Mouse (Mus musculus) frontal cortex, postnatal 36 days (tissue): ENCODE measurements around the gene Ubash3b.

Source experiments
- DNase-seq, 2 experiments: peaks; one replicate each; pipeline ENCODE4 v3.0.0; 2022; ENCODE audit warnings: low spot score in 2 of 2

The Ubash3b gene

GRCm38 (mm10) chr9:41168206-41168605, 6.7 kb upstream of the Ubash3b start:
- no peak for DNase-seq

DNA sequence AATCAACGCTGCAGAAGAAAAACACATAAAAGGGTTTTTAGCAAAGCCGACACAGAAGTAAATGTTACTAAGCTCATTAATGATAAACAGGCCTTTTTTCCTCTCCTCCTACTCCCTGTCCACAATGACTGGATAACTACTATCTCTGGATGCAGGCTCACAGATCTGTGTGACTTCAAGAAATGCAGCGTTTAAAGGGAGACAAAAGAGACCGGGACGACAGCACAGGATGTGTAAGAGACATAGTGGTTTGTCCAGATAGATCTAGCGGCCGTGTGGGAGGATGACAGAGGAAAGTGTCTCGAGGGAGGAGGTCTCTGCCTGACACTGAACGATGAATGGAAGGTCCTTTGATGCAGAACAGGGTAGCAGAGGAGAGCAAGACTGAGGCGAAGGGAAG, 5.4 kb upstream of the Ubash3b start:
- no peak for DNase-seq

GRCm38 (mm10) chr9:41162363-41162762, 866 bp upstream of the Ubash3b start:
- no peak for DNase-seq

GRCm38 (mm10) chr9:41160536-41161176, 841 bp downstream of the Ubash3b start:
- DNase-seq = no peak

DNA sequence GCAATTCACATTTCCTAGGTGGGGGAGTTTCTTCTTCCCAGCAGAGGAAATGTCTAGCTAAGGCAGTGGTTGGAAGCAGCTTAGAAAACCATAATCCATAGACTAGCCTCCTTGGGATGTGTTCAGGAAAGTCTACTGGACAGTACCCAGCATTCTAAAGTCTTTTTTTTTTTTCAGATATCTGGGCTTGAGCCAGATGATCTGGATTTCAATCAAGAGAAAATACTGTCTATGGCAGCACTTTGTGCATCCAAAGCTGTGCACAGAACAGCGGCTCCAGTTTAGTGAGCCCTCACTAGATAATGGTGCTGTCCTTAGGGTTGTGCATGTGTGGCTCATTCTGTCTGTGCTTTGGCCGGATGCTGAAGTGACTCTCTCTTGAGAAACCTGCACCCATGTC, 2.3 kb downstream of the Ubash3b start:
- DNase-seq = no peak

GRCm38 (mm10) chr9:41157872-41158567, 3.5 kb downstream of the Ubash3b start:
- no peak for DNase-seq

DNA sequence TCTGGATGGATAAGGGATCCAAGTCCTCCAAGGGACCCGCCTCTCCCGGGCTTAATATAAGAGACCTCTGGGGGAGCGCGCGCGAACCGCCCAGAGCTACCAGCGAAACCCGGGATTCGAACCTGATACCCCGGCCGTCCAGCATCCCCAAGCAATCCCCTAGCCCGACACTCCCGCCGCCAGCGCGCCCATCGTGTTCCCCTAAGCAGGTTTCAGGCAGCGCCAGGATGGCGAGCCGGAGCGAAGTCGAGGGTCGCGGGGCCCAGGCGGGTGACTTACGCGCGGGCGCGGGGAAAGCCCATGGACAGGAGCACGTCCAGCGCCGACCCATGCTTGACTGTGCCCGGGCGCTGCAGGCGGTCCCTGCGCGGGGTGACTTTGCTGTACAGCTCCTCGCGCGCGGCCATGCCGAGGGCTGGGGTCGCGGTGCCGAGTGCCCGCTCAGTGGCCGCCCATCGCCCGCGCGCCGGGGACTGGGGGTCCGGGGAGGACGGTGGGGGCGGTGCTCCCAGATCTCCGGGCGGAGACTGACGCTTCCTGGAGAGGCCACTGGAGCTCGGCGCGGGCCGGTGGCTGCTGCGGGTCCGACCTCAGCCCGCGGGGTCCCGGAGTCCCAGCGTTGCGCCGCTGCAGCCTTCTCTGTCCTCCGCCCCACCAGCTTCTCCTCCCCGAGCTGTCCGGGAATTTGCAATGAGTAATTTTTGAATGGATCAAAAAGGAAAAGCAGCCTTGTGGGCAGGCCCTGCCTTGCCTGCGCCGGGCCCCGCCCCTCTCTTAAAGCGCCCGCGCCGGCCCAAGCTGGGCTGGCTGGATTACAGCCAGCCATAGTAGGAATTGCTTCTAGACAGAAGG, 4.3 kb downstream of the Ubash3b start:
- DNase-seq = peak; percentile 76 to 77

DNA sequence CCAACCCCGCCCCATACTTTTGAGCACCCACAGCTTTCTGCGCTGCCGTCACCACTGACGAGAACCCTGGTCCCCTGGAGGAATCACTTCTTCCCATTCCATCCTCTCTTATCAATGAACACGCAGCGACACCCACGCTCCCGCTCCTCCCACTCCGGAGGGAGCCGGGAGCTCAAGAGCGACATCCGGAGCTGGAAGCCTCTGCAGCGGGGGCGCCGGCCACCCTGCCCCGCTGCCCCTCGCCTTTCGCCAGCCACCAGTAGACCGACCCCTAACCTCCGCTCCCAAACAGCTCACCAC, 4.8 kb downstream of the Ubash3b start:
- DNase-seq = no peak

DNA sequence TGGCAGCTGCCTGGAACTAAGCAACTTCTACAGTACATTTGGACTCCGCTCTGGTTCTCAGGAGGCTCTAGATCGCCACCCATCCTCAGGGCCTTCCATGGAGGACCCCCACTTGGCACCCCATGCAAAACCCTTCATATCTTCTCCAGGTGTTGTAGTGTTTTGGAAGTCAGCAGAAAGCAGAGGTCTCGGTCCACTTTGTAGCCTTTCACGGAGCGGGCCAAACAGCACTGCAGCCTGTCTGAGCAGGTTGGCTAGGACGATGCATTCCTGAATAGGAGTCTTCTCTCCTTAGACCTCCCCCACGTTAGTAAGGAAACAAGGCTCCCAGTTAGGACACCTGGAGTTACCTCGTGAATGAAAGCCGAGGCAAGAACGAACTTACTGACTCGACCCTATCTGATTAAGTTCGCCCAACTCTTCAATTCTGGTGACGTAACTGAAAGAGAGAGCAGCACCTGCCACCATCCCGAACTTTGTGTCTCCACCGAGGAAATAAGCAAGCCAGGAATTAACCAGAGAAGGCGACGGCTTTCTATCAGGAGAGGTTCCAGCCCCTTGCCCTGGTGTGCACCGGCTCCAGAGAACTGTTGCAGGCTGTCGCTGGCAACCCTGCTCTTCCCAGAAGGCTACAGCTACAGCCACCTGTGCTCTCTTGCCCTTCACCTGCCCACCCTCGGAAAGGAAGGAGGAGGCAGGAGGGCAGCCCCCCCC, 5.3 kb downstream of the Ubash3b start:
- no peak for DNase-seq

- no peak for DNase-seq
Observed at GRCm38 (mm10) chr9:41153979-41154378, 7.5 kb downstream of the Ubash3b start.

DNA sequence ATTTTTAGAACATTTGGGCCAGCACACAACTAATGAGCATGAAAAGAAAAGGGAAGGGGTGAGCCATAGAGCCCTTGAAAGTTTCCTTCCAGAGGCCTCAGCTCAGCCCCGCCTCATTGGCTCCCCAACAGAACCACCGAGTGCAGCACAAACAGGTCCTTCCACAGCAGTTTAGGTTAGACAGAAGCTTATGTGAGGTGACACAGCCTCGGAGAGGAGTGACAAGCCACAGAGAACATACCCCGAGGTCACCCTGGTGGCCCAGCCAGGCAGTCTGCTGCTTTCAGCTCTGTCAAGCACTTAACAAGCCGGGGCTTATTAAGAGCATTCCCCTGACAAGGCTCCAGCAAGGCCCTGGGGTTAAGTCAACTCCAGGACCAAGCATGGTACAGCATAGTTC, 8.4 kb downstream of the Ubash3b start:
- no peak for DNase-seq

DNA sequence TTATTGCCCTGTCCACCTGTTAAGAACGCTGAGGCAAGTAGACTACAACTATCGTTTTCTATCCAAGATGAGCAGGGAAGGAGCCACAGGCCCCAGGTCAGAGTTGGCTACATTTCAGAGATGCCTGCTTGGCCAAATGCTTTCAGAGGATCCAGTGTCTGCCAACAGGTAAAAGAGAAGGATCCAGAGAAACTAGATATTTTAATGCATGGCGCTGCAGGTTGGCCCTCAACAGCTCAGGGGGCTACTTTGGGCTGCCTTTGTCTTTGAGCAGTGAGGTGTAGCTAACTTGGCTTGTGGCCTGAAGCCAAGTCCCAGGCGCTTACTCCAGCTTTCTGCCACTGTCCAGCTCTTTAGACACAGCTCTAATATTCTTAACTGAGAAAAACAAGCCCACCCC, 10.0 kb downstream of the Ubash3b start:
- DNase-seq = no peak

DNA sequence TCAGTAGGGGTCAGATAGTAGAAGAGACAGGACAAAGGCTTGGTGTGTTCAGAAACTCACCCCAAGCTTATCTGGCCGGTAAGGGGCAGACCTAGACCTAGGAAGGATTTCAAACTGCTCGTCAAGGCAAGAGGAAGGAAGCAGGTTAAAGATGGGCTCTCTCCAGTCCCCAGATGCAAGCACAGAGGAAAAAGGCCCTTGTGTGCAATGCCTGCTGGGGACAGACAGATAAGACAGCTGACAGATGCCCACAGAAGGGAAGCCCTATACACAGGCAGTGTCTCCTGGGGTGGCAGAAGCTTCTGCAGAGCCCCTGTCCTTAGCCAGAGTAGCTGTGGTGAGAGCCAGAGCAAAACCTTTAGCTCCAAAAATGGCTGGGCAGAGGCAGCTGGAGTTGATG, 11.6 kb downstream of the Ubash3b start:
- no peak for DNase-seq

DNA sequence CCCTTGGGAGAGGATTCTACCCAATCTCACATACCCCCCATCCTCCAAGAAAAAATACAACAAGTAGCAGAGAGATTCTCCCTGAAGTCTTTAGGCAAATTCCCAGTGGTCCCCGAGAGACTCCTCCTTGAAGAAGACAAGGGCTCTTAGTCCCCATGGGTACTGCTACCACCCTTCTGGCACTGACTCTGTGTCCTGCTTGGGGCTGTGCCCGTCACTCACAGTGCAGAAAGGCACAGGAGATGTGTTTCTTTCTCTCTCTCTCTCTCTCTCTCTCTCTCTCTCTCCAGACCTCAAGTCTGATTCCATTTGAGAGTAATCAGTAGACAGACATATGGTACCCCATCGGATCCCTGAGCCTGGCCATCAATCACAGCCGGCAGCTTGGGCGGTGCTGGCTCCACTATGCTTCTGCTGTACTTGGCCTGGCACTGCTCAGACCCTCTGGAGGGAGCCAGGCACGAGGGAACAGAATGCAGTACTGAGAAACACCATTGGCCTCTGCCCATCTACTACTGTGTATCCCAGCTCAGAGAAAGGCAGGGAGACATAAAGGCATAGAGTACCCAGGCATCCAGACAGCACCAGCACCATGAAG, 12.3 kb downstream of the Ubash3b start:
- no peak for DNase-seq

DNA sequence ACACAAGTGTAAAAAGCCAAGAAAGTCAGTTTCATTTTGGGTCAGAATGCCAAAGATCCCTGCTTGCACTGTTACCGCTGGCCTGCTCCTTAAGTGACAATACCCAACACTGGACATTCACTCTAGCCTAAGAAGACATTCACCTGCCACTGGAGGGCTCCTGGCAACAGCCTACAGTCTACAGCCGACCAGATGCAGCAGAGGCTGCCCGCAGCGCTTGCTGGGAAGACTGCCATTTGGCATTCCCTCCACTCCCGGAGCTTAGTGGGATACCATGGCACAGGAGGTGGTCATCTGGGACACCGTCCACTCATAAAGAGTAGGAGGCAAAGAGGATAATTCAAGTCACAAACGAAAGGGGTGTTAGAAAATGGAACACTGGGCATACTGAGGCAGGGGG, 12.9 kb downstream of the Ubash3b start:
- DNase-seq = no peak

DNA sequence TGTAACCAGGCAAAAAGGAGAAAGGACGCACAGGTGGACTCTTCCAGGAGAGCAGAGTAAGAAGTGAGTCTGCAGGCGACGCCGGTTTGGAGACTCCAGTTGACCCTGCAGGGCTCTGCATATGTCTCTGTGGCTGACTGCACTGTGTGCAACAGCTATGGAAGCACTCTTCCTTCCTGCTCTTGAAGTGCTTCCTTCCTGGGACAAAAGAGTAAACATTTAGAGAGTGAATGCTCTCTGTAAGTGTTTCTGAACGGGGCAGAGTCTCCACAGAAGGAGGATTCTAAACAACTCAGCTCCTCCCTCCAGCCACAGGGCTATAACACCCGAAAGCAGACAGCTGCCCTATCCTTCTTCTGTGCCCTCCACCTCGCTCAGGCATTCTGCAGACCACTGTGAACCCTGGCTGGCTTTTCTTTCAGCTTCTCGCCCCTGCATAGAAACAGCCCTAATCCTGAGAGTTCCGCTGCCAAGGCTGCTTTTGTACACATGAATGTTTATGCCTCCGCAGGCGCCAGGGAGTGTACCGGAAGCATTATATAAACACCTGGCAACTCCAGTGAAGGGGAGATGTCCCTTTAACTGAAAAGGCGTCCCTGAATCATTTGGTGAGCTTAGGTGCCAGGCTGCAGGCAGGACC, 14.2 kb downstream of the Ubash3b start:
- no peak for DNase-seq

DNA sequence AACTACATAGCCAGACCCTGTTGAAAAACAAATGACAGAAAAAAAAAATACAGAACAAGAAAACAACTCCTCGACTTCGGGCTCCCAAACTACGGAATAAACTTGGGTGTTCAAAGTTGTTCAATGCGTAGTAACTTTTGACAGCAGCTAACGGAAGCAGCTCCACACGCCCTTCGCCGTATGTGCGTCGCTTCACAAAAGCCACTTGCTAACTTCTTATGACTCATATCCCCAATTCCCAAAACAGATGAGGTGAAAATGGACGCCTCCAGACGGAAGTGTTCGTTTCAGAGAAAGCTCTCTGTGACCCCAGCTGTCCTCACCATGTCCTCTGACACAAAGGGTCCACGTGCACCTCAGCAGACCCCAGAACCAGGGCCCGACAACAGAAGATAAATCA, 17.7 kb downstream of the Ubash3b start:
- DNase-seq = no peak

GRCm38 (mm10) chr9:41143115-41143514, 18.4 kb downstream of the Ubash3b start:
- no peak for DNase-seq

GRCm38 (mm10) chr9:41141026-41141425, 20.5 kb downstream of the Ubash3b start:
- no peak for DNase-seq

DNA sequence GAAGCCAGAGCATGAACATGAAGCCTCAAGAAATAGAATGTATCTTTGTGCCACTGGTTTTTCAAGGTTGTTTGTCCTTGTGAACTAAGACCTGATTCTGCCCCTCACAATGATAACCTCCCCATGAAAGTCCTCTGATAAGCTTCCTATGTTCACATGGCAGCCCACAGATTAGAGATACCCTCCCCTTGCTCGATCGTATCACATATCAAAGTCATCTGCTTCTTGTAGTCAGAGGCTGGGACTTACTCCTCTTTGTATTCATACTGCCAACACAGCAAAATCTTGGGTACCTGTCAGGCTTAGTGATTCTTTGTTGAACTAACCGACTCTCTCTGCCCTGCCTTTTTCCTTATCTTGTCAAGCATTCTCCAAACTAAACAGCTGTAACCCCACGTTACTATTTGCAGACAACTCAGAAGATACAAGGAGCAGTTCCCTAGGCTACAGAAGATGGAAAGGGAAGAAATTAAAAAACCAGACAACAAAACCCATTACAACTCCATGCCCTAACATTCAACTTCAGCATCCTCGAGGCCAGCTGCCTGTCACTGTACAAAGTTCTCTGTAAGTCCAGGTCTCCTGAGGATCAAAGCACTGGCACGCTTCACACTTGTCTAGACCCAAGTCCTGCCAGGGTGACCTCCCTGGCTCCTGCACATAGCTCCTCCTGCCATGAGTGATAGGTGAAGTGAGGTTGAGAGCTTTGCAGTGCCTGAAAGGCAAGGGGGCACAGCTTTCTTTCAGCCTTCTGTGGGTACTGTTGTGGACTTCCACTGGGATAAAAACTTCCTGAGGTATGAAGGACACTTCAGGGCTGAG, 22.3 kb downstream of the Ubash3b start:
- DNase-seq = no peak
